Mouse (Mus musculus): Measurements from ENCODE around the gene Dmd.
A peak's percentile ranks its signal among the peaks of the same experiment; 100 is the strongest.

Gene Dmd

GRCm38 (mm10) chrX:85048141-85049110 lies 2099.8 kb downstream of the Dmd start:
- peak; percentile 6 to 28 for DNase-seq (ENCODE audit: low spot score in 2 of 2)

DNA sequence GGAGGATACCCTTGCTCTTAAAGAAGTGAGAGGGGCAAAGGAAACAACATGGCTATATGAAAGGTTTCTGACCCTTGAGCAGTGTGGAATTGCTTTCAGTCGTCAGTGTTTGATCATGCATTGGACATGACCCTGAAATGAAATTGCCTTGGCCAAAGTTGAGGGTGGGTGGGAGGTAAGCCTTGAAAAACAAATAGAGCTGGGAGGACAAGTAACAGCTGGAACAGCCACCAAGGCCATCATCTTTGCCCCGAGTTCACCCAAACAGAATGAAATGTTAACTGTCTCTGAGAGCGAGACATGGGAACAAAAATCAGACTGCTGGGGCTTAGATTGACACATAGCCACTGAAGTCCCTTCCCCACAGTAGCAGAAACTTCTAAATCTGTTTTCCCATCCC lies 2100.9 kb downstream of the Dmd start:
- no peak for DNase-seq (ENCODE audit: low spot score in 2 of 2)

DNA sequence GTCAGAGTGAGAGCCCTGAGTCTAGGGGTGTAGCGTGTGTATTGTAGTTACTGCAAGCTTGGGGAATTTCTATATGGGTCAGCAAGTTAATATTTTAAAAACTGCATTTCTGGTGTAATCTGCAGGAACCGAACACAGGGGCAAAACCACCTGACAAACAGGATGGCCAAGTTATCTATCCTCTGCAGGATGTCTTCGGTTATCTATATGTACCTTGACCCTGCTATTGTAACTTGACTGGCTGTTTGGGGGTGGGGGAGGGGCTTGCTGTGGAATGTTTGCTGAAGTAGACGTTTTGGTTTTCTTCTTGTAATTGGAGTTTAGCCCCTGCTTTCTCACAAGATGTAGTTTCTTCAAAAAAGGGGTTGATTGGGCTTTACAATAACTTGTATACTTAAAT lies 2124.9 kb downstream of the Dmd start:
- DNase-seq (ENCODE audit: low spot score in 2 of 2) = no peak

- no peak for DNase-seq (ENCODE audit: low spot score in 2 of 2)
Observed at GRCm38 (mm10) chrX:85076845-85077244, 2128.2 kb downstream of the Dmd start.

DNA sequence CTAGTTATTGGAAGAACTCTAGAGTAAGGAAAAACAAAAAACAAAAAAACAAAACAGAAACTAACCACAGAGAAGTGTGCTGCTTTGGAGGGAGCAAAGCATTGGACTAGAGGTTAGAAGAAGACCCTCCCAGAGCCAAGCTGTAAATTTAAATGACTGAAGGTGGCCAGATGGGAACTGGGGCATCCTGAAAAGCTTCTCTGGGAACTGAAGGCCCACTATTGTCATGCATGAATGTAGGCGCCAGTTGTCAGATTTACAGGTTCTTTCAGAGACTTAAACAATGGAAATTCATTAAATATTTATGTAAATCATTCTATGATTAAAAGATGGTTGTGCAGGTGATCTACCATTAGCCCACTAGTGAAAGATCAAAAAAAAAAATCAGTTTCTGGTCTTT lies 2128.9 kb downstream of the Dmd start:
- DNase-seq (ENCODE audit: low spot score in 2 of 2) = no peak

- no peak for DNase-seq (ENCODE audit: low spot score in 2 of 2)
Observed at GRCm38 (mm10) chrX:85079174-85079573, 2130.5 kb downstream of the Dmd start.

- DNase-seq (ENCODE audit: low spot score in 2 of 2) = no peak
Observed at GRCm38 (mm10) chrX:85084237-85085153, 2135.8 kb downstream of the Dmd start.

DNA sequence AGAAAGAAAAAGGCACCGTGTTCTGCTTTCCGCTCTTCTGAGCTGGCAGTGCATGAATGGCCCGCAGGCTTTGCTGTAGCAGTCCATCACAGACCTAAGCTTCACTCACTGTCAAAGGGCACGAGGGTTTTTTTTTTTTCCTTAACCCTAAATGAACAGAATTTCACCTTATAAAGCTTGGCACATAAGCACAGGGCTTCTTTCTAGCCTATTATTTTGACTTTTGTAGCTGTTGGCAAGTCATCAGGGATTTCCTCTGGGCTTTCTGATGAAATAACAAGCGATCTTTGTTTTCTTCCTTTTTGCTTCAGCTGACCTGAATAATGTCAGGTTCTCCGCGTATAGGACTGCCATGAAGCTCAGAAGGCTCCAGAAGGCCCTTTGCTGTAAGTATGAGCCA lies 2140.8 kb downstream of the Dmd start:
- no peak for DNase-seq (ENCODE audit: low spot score in 2 of 2)

DNA sequence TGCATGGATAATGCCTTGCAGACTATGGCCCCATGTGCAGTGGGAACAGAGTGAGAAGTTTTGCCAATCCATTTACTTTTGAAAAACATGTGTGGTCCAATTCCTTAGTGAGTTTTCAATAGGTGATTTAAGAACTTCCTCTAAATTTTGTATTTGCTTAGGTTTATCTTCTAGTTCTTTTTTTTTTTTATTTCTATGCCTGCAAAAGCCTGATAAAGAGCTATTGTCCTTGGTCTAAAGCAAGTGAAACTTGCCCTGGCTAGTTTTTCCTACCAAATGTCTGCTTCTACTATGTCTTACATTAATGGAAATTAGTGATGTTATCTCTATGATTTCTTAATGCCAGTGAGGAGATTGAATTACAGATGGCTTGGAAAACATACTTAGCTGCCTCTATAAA lies 2144.7 kb downstream of the Dmd start:
- no peak for DNase-seq (ENCODE audit: low spot score in 2 of 2)

DNA sequence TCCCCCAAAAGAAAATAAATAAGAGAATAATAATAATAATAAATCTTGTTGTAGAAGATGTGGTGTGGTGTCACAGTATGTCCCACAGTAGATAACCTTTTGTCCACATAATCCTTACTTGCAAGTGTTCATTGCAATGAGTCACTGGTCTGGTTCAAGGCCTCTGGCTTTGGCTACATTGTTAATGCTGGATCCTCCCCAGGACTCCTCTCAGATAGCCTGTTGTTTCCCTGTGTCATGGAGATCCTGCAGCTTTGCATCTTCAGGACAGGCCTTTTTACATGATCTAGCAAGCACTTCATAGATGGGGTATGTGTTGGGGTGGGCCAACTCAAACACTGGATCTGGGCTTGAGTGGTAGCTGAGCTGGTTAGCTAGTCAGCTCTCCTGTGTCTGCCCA lies 2150.0 kb downstream of the Dmd start:
- no peak for DNase-seq (ENCODE audit: low spot score in 2 of 2)

GRCm38 (mm10) chrX:85112418-85112817 lies 2163.7 kb downstream of the Dmd start:
- no peak for DNase-seq (ENCODE audit: low spot score in 2 of 2)

DNA sequence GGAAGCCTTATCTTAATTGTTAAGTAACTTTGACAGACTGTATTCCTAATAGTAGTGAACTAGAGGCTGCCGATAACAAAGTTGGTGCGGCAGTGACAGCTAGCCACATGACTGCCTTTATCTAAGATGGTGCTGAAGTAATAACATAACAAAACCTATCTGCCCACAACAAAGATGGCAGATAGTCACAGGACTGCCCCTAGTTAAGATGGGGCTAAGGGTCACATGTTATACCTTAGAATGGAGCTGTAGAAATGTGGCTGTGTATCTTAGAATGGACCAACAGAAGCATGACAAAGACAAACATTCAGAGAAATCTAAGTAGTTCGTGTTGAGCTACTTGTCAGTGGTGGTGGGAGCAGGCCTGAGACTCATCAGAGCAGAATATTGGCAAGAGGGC lies 2184.0 kb downstream of the Dmd start:
- DNase-seq (ENCODE audit: low spot score in 2 of 2) = no peak

DNA sequence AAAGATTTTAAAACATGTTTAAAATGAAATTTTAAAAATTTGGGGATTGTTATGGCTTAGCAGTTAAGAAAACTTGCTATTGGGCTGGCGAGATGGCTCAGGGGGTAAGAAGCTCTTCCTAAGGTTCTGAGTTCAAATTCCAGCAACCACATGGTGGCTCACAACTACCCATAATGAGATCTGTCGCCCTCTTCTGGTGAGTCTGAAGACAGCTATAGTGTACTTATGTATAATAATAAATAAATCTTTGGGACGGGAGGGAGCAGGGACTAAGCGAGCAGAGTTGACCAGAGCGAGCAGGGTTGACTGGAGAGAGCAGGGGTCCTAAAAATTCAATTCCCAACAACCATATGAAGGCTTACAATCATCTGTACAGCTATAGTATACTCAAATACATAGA lies 2188.6 kb downstream of the Dmd start:
- no peak for DNase-seq (ENCODE audit: low spot score in 2 of 2)

- DNase-seq (ENCODE audit: low spot score in 2 of 2) = no peak
Observed at GRCm38 (mm10) chrX:85171264-85171663, 2222.6 kb downstream of the Dmd start.

DNA sequence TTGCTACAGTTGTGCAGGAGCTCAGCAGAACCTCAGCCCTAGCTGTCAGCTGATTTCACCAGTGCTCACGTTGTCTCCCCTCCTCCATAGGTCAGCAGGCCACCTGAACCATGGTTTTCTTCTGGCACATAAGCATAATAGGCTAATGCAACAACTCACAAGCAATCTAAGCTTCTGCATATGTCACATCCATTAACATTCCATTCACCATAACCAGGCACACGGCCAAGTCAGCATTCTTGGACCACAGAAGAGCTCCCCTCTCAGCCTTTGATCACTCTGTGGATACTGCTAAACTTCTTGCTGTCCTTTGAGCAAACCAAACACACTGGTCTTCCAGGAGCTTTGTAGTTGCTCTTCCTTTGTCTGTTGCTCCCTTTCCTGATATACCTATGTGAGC lies 2238.9 kb downstream of the Dmd start:
- no peak for DNase-seq (ENCODE audit: low spot score in 2 of 2)

DNA sequence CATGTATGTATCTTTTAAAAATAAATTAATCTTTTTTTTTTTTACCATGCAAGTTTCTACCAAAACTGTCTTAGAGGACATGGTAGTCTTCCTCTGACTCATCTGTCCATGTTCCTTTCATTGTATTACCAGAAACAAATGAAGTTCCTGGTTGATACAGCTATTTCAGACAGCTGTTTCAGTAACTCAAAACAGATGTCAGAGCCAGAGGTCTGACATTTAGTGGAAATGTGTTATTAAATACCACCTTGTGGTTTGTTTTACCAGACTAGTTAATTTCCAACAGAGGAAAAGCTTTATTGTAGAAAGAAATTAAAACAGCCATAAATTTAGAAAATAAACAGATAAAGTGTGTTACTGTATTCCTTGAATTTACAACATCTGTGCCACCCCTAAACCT lies 2245.2 kb downstream of the Dmd start:
- no peak for DNase-seq (ENCODE audit: low spot score in 2 of 2)

DNA sequence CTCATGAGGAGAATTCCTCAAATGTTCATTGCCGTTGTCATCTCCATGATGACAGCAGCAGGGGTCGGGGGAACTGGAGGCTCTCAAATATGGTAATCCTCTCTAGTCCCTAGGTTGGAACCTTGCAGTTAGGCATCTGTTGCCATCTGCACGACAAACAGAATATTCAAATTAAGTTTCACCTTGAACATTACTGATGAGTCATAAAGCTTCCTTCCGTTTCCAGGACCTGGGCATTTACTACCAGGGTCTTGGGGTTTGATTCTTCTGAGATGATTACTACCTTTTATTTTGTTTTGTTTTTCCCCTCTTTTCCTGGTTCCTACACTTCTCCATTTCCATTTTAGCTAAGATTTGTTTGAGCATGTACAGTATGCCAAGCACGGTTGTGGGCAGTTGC lies 2249.0 kb downstream of the Dmd start:
- no peak for DNase-seq (ENCODE audit: low spot score in 2 of 2)

- no peak for DNase-seq (ENCODE audit: low spot score in 2 of 2)
Observed at GRCm38 (mm10) chrX:85199398-85199797, 2250.7 kb downstream of the Dmd start.

DNA sequence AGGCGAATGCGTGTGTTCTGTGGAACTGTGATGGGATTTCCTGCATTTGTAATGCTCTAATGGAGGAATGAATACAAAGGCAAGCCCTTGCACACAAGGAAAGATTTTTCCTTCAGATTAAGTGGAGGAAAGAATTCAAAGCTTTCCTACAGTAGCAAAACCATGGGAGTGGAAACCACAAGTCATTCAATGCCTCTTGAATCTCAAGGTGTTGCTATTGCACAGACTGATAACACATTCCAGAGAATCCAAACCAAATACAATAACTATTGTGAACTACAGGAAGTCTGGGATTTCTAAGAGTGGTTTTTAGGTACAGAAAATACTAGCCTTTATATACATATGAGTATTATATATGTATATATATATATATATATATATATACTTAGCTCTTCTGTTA lies 2258.3 kb downstream of the Dmd start:
- DNase-seq (ENCODE audit: low spot score in 2 of 2) = no peak

DNA sequence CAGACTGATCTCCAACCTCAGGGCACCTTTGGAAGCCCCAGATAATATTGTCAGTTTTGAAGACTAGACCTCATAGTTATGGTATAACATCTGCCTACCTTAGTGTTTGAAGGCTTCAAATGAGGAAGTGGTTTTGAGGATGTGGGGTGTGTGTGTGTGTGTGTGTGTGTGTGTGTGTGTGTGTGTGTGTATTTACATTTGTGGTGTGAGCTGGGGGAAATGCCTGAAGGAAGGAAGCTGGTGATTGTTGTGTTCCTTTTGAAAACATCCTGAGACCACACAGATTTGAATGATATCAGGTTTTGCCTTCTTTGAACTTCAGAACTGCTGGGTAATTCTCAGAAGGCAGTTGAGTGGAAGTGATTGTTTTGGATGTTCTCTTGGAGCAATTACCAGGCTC lies 2278.2 kb downstream of the Dmd start:
- no peak for DNase-seq (ENCODE audit: low spot score in 2 of 2)

GRCm38 (mm10) chrX:85249379-85249778 lies 2300.7 kb downstream of the Dmd start, which contains the start of gene Fthl17a:
Gene Fthl17a (plus strand): TSS chrX:85249679.
- DNase-seq (ENCODE audit: low spot score in 2 of 2) = no peak

Data from spleen, postnatal 10 days (tissue).